Mouse (Mus musculus) C2C12 (cell line): ENCODE measurements around the gene Ebf1. TPM values are rescaled to one million over a fixed set of nuclear protein-coding genes. Genes with fewer than 3 reads are reported as not detected.

Source experiments
- H3K27me3 ChIP-seq: one replicate; pipeline ENCODE4 v1.6.1; 2011; ENCODE audit not compliant: control insufficient read depth, insufficient read depth, insufficient read length
- H3K36me3 ChIP-seq: one replicate; pipeline ENCODE4 v1.6.1; 2011; ENCODE audit not compliant: control insufficient read depth, insufficient read depth
- H3K4me3 ChIP-seq: one replicate; pipeline ENCODE4 v1.5.1; 2011; ENCODE audit warnings: mild to moderate bottlenecking, control low read depth; ENCODE audit not compliant: poor library complexity, insufficient read depth, severe bottlenecking
- H3K79me2 ChIP-seq: one replicate; pipeline ENCODE4 v1.6.1; 2011; ENCODE audit not compliant: control insufficient read depth, insufficient read depth
- H3K79me3 ChIP-seq: one replicate; pipeline ENCODE4 v1.6.1; 2011; ENCODE audit warnings: low read depth, control low read depth
- H3ac ChIP-seq: one replicate; pipeline ENCODE3; 2011; ENCODE audit warnings: low read depth; ENCODE audit not compliant: control insufficient read depth, insufficient read length
- CEBPB ChIP-seq: IDR thresholded peaks from one replicate; pipeline ENCODE4 v1.6.1; 2011; ENCODE audit warnings: low read depth, mild to moderate bottlenecking, control low read depth, moderate library complexity
- CTCF ChIP-seq: IDR thresholded peaks from one replicate; pipeline ENCODE4 v1.5.1; 2011; ENCODE audit not compliant: control insufficient read depth, insufficient read depth, insufficient read length
- FOSL1 ChIP-seq: IDR thresholded peaks from one replicate; pipeline ENCODE4 v1.8.0; 2011; ENCODE audit warnings: mild to moderate bottlenecking, low read length; ENCODE audit not compliant: poor library complexity, insufficient read depth, severe bottlenecking
- MAX ChIP-seq: IDR thresholded peaks from one replicate; pipeline ENCODE4 v1.6.1; 2011; ENCODE audit warnings: mild to moderate bottlenecking, control low read depth
- MYOD1 ChIP-seq: IDR thresholded peaks from one replicate; pipeline ENCODE4 v1.6.1; 2011; ENCODE audit warnings: low read depth; ENCODE audit not compliant: control insufficient read depth, insufficient read length
- MYOG ChIP-seq: IDR thresholded peaks from one replicate; pipeline ENCODE4 v1.6.1; 2011; ENCODE audit not compliant: control insufficient read depth, insufficient read length; ENCODE audit errors: extremely low read depth
- USF1 ChIP-seq: IDR thresholded peaks from one replicate; pipeline ENCODE4 v1.6.1; 2011; ENCODE audit warnings: low read depth, mild to moderate bottlenecking, control low read depth, moderate library complexity
- polyA plus RNA-seq: library from polyadenylated mRNA; unstranded; fragments of >200 nt; fragmentation: generic; extraction: Trizol; gene quantifications from one replicate; pipeline ENCODE4 v1.2.1, GENCODE M21; 2012; ENCODE audit warnings: missing spikeins

Ebf1 gene
- polyA plus RNA-seq, 1 experiment = 4.3 TPM

DNA sequence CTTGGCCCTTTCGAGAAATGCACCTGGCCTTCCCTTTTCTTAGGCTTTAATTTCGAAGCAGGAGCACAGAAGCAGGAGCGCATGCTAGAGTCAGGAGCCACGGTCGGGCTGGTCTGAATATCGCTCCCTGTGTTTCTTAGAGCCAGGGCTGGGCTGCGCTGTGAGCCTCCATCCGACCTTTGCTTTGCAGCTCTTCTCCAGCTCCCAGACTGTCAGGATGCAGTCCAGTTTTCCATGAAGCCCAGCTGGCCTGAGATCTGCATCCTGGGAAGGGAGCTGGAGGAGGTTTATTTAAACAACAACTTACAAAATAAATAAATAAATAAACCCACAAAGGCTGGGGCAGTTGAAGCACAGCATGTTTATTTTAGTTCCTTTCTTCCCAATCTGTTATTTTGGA, 299.9 kb downstream of the Ebf1 start:
- Histone ChIP-seq H3ac (no peak overlapping the region), H3K36me3 (peaks cover 4% of the 10 kb centered on the region), H3K79me3 (no peaks in the 10 kb centered on the region), H3K4me3 (no peak overlapping the region), H3K79me2 (no peaks in the 10 kb centered on the region), H3K27me3 (no peaks in the 10 kb centered on the region)
- TF ChIP-seq MYOG = no peak
- no peak for TF ChIP-seq MAX
- no peak for TF ChIP-seq CTCF
- TF ChIP-seq MYOD1 = no peak
- TF ChIP-seq USF1 = no peak
- no peak for TF ChIP-seq FOSL1
- no peak for TF ChIP-seq CEBPB

DNA sequence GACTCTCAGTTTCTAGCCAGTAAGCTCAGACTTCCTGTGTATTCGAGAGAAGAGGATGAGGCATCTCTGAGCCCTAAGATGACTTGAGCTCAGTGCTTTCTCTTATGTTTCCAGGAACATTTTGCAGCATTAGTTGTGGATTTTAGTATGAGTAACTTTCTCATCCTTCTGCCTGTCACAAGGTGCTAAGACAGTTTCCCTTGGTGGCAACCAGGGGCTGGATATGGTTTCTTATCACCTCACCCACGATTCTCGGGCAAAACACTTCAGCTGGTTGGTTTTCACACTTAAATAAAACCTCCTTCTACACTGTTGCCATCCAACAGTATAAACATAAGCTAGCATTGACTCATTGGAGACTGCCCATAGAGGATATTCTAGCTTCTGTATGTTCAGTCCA, 306.0 kb downstream of the Ebf1 start:
- Histone ChIP-seq H3K79me2 (no peaks in the 10 kb centered on the region), H3K79me3 (no peaks in the 10 kb centered on the region), H3K27me3 (no peaks in the 10 kb centered on the region), H3K36me3 (peaks cover 10% of the 10 kb centered on the region), H3ac (no peak overlapping the region), H3K4me3 (no peak overlapping the region)
- TF ChIP-seq MYOG (no peak), FOSL1 (no peak), CTCF (no peak), MAX (no peak), CEBPB (no peak), MYOD1 (no peak), USF1 (no peak)

- H3K4me3 ChIP-seq = no peak overlapping the region
- TF ChIP-seq CTCF = no peak
- no peak for TF ChIP-seq USF1
- H3K79me3 ChIP-seq = no peaks in the 10 kb centered on the region
- peaks cover 10% of the 10 kb centered on the region for H3K36me3 ChIP-seq
- no peak overlapping the region for H3ac ChIP-seq
- H3K79me2 ChIP-seq = no peaks in the 10 kb centered on the region
- no peaks in the 10 kb centered on the region for H3K27me3 ChIP-seq
Observed at GRCm38 (mm10) chr11:44923868-44924508, 306.9 kb downstream of the Ebf1 start.

- H3K79me2 ChIP-seq = no peaks in the 10 kb centered on the region
- H3K27me3 ChIP-seq = no peaks in the 10 kb centered on the region
- TF ChIP-seq MAX = no peak
- TF ChIP-seq FOSL1 = no peak
- no peak for TF ChIP-seq CEBPB
- TF ChIP-seq CTCF = no peak
- no peak for TF ChIP-seq MYOG
- TF ChIP-seq MYOD1 = no peak
- TF ChIP-seq USF1 = no peak
- no peak overlapping the region for H3ac ChIP-seq
- peaks cover 10% of the 10 kb centered on the region for H3K36me3 ChIP-seq
- no peaks in the 10 kb centered on the region for H3K79me3 ChIP-seq
- no peak overlapping the region for H3K4me3 ChIP-seq
Observed at GRCm38 (mm10) chr11:44924896-44925295, 307.8 kb downstream of the Ebf1 start.

GRCm38 (mm10) chr11:44925806-44926525, 308.8 kb downstream of the Ebf1 start:
- Histone ChIP-seq H3K27me3 (no peaks in the 10 kb centered on the region), H3K79me2 (no peaks in the 10 kb centered on the region), H3K4me3 (no peak overlapping the region), H3K36me3 (peaks cover 10% of the 10 kb centered on the region), H3ac (no peak overlapping the region), H3K79me3 (no peaks in the 10 kb centered on the region)
- no peak for TF ChIP-seq USF1
- no peak for TF ChIP-seq CTCF
- TF ChIP-seq CEBPB = no peak
- no peak for TF ChIP-seq MYOD1
- no peak for TF ChIP-seq MAX
- TF ChIP-seq MYOG = no peak
- no peak for TF ChIP-seq FOSL1
